Mouse (Mus musculus): ENCODE measurements at regions not wholly inside any gene's neighbourhood (a gene's known extent, or its start where the extent isn't known, plus 50 kb on each side); places are given as distances from the start of the nearest gene placed in this dataset.
A peak's percentile ranks its signal among the peaks of the same experiment; 100 is the strongest.

GRCm38 (mm10) chr15:69389575-69389974 is 2888.9 kb upstream of the Lrrc6 start:
- no peak for DNase-seq (ENCODE audit: low spot score)

DNA sequence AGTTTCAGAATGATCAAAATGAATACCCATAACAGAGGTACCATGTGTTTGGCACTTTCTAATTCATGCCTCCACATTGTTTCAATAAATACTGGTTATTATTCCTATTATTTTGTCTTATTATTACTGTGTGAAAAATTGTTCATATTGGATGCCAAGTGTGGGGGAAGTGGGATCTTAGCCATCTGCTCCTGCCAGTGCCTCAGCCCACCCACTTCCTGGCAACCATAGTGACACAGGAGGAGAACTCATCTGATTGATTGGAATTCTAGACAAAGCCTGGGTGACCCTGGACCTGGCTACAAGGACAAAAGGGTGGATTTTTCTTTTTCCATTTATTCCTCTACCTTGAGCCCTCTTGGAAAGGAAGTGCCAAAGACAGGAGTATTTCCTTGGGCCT is 2886.8 kb upstream of the Lrrc6 start:
- DNase-seq (ENCODE audit: low spot score) = no peak

DNA sequence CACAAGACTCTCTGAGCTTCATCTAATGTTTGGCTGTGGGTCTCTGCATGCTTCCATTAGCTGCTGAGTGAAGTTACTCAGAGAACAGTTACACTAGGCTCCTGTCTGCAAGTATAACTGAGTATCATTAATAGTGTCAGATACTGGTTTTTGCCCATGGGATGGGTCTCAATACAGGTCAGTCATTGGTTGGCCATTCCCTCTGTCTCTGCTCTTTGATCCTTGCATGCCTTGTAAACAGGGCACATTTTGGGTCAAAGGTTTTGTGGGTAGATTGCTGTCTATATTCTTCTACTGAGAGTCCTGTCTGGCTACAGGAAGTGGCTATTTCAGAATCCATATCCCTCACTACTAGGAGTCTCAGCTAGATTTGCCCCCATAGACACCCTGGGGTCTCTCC is 2864.7 kb upstream of the Lrrc6 start:
- no peak for DNase-seq (ENCODE audit: low spot score)

GRCm38 (mm10) chr15:69350053-69350739 is 2849.5 kb upstream of the Lrrc6 start:
- no peak for DNase-seq (ENCODE audit: low spot score)

DNA sequence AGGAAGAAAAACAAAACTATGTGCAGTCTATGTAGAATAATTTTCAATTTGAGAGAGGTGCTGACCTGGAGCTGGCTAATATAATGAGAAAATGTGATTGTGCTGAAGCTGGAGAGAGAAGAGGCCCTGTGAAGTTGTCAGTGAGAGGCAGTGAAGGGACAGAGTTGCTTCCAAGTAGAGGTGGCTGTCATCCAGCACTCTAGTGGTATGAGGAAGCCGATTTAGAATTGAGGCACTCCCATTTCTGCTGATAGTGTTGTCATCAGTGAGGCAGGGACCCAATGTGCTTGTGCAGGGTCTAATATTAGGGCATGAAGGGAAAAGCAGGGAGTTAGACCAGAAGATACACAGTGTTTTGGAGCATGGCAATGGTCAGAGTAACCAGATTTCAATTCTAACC is 2845.4 kb upstream of the Lrrc6 start:
- peak; percentile 42 for DNase-seq (ENCODE audit: low spot score)

DNA sequence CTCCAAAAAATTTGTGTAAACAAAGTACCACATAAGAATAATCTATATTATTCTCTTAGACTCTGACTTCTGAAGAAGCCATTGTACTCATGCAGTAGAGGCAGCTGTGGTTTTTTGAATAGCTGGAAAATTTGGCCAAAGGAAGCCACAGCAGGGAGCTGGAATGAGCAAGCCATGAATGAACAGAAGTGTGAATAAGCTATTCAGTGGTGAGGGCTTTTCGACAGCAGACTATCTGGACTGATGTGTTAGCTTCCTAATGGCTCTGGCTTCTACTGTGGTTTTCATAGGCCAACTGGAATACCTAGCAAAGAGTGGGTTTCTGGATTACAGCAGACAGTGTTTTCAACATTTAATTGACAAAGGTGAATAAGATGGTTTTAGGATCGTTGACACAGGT is 2842.0 kb upstream of the Lrrc6 start:
- no peak for DNase-seq (ENCODE audit: low spot score)

DNA sequence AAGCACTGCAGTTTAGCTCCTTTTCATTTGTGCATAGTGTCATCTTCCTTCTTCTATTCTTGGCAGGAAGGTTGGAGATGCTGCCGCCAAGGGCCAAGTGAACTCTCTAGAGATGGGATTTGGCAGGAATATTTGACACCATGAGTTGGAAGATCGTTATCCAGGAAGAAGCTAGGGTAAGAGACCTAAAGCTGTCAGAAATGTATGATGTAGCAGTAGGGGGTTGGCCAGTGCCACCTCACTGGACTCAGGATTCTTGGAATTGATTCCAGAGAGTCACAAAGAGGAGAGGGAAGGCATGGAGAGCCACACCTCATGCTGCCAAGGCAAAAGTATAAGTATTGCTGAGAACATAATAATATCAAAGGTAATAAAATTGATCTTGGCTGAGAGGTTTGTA is 2835.8 kb upstream of the Lrrc6 start:
- DNase-seq (ENCODE audit: low spot score) = no peak

GRCm38 (mm10) chr15:69326537-69326936 is 2825.8 kb upstream of the Lrrc6 start:
- DNase-seq (ENCODE audit: low spot score) = no peak

- DNase-seq (ENCODE audit: low spot score) = peak; percentile 58
Measured at GRCm38 (mm10) chr15:69303100-69303499, 2802.4 kb upstream of the Lrrc6 start.

GRCm38 (mm10) chr15:69291273-69291672 is 2790.6 kb upstream of the Lrrc6 start:
- no peak for DNase-seq (ENCODE audit: low spot score)

GRCm38 (mm10) chr15:69275546-69276255 is 2775.0 kb upstream of the Lrrc6 start:
- no peak for DNase-seq (ENCODE audit: low spot score)

GRCm38 (mm10) chr15:69274225-69274766 is 2773.6 kb upstream of the Lrrc6 start:
- DNase-seq (ENCODE audit: low spot score) = no peak

DNA sequence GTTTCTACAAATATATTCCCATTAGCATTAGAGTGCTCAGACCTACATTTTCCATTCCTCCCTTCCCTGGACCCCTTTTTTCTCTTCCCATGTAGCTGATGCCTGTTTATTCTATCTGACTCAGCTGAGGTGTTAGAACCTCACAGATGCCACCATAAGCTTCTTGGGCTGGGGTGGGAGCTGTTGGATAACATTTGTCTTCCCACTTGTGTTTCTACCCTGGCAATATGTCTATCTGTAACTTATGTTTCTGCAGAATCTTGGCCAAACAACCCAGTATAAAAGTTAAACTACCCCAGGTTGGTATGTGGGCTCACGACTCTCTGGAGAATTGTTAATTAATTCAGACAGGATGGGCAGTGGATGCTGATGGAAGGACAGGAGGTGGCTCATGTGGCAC is 2772.8 kb upstream of the Lrrc6 start:
- DNase-seq (ENCODE audit: low spot score) = no peak

DNA sequence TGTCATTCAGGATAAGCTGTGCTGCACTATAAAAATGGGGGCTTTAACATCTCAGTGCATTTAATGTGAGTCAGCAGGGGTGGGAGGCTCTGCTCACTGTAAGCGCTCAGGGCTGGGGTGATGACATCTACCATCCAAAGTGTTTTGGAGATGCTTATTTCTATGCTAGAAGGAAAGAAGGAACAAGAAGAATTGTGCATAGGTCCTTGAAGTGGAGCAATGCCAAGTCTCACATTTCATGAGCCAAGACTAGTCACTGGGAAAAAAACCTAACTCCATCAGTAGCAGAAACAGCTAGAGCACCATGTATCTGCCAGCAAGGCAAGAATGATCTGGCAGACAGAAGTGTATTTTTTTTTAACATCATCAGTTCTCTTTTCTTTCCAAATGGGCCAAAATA is 2761.2 kb upstream of the Lrrc6 start:
- no peak for DNase-seq (ENCODE audit: low spot score)

DNA sequence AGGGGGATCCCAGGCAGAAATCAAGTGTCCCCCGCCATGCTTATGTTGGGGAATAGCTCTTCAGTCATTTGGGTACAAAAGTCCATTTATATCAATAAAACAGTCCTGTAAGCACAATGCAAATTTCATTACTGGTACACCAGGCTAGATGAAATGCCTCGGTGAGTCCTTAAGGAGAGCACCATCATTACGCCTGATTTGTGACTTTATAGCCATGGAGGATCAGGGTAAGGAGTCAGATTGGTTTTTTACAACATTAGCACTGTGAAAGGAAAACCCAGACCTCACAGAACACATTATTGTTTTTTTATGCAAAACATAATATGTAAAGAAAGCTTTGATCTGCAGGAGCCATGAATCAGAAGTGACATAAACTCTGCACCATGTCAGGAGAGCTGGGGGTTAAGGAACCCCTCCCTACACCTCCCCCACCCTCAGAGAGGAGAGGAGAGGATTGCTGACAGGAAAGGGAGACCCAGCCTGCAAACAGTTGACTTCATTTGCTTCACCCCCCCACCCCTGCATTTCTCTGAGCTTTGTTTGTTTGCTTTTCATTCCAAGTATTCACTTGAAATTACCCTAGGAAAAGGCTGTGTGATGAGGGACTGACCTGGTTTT is 2756.6 kb upstream of the Lrrc6 start:
- DNase-seq (ENCODE audit: low spot score) = no peak

- no peak for DNase-seq (ENCODE audit: low spot score)
Measured at GRCm38 (mm10) chr15:69253698-69254097, 2753.0 kb upstream of the Lrrc6 start.

DNA sequence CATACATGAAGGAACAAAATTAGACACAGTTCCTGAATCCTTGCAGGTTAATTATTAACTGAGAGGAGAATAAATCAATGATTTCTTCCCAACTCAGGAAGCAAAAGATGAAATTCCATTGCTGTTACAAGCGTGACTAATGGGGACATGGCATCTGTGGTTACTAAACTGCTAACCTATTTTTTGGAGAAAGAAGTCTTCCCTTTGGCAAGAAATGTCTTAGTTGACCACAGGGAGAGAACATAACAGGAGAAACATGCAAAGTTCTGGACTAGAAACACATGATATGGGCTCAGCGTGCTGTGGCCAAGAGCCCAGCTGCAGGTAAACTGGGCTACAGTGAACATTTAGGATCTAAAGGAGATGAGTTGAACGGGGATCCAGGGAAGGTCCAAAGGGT is 2751.4 kb upstream of the Lrrc6 start:
- DNase-seq (ENCODE audit: low spot score) = no peak

DNA sequence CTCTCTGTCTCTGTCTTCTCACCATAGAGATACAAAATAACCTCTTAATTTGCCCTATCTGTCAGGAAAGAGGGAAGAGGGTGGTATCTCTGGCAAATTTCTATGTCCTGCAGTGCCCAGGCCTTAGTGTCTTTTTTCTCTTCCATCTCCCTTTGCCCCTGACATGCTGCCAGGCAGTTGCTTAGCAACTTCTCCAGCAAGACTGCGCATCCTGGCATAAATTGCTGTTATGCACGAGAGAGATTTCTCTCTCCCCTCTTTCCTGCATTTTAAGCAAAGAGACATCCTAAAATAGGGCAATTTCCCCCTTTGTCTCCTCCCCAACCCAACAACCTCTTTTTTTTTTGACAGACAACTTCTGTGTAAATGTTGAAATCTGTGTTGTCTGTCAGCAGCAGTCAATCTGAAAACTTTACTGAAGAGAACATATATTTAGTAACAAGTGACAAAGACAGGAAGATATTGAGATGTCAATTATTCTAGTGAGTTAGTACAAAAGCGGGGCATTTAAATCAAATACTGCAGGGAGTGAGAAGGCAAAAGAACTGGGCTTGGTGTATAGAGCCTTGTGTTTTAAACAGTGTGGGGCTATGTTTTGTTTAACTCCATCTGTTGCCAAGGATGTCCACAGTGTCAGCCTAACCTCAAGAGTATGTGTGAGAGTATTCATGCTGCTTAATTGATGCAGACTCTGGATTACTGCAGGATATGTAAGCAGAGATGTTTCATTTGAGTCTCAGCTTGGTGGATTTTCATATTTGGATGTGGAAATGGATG is 2745.7 kb upstream of the Lrrc6 start:
- DNase-seq (ENCODE audit: low spot score) = no peak

DNA sequence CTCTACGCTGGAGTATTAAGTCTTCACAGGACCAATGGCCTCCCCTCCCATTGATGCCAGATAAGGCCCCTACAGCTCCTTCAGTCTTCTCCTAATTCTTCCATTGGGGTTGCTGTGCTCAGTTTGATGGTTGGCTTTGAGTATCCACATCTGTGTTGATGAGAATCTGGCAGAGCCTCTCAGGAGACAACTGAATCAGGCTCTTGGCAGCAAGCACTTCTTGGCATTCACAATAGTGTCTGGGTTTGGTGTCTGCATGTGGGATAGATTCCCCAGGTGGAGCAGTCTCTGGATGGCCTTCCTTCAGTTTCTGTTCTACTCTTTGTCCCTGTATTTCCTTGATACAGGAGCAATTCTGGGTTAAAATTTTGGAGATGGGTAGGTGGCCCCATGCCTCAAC is 2734.6 kb upstream of the Lrrc6 start:
- no peak for DNase-seq (ENCODE audit: low spot score)

- no peak for DNase-seq (ENCODE audit: low spot score)
Measured at GRCm38 (mm10) chr15:69224619-69225587, 2724.2 kb upstream of the Lrrc6 start.

GRCm38 (mm10) chr15:69223411-69223810 is 2722.7 kb upstream of the Lrrc6 start:
- no peak for DNase-seq (ENCODE audit: low spot score)

Measured in heart, adult 8-10 months (tissue).